Mouse (Mus musculus) heart, adult 8-10 months (tissue): Measurements from ENCODE around the gene Sfrp2. TPM values are rescaled to one million over a fixed set of nuclear protein-coding genes. Genes with fewer than 3 reads are reported as not detected.

Experiments
- total RNA-seq, 4 experiments: library from RNA; stranded (reverse); gene quantifications; 2 replicates each; pipeline ENCODE4 v1.2.4; 2022

Sfrp2 gene
- total RNA-seq, 4 experiments from 2014 or later, result 2.5 to 3.5 (median 3.1) TPM

Other genes starting within 250 kb of the Sfrp2 start
- gene Tlr2, start 75.4 kb downstream of the Sfrp2 start, total RNA-seq, result 1 to 10 TPM; 2.3 to 2.5 (median 2.3) TPM